Mouse (Mus musculus): Measurements from ENCODE around the gene Acsf2.

The Acsf2 gene

DNA sequence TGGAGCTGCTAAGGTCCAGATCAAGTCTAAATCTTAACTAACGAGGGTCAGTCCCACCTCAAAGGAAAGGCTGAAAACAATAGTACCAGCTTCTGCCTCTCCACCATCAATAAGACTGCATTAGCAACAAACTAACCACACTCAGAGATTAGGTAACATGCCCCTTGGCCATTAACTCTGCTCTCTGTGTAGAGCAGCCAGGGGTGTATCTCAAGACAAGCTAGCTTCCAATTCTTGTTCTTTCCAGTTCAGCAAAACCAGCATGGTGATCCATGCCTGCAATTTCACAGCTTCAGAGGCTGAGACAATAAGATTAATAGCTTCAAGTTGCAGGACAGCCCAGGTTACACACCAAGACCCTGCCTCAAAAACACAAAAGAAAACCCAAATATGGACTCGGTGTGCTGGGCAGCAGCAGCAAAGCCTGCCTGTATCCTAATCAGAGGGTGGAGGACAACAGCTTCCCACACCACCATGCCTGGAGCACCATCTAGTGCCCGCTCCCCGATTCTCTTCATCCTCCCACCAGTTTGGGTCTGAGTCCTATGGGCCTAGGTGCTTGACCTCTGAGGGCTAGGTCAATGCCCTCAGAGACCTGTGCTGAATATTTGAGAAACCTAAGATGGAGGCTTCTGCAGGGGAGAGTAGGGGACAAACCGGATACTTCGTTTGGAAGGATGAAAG, 3.1 kb downstream of the Acsf2 start:
- DNase-seq (ENCODE audit: low read depth) = no peak

DNA sequence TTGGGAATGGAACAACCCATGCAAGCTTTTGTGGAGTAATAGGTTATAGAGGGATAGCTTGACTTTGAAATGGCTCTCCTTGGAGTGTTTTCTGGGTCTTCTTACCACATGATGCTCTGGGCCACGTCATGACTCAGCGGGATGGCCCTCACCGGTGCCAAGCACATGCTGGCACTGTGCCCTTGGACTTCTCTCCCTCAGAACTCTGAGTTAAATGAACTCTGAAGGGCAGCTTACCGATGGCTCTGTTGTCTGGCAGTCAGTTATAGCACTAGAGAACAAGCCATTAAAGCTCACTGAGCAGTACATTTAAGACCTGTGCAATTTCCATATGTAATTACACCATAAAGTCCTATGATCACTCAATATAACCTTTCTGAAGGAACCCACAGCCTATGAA, 4.4 kb downstream of the Acsf2 start:
- no peak for DNase-seq (ENCODE audit: low read depth)

DNA sequence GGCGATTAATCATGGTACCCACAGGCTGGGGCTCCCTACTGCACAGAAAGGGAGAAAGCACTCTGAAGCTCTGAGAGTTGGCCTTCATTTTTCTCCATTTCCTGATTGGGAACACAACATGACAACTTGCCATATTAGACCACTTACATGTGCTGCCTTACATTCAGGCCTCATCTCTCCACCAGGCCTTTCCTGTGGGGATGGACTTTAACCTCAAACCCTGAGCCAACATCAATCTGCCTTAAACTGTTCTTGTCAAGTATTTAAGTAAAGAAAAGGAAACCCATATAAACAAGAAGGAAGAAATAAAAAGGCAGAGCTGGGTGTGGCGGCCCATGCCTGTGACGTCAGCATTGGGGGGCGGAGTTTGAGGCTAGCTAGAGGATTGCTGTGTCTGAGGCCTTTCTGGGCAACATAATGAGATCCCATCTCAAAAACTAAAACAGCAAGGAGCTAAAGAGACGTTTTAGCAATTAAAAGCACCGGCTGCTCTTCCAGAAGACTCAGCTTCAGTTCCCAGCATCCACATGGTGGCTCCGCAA, 5.3 kb downstream of the Acsf2 start:
- DNase-seq (ENCODE audit: low read depth) = peak; percentile 53

DNA sequence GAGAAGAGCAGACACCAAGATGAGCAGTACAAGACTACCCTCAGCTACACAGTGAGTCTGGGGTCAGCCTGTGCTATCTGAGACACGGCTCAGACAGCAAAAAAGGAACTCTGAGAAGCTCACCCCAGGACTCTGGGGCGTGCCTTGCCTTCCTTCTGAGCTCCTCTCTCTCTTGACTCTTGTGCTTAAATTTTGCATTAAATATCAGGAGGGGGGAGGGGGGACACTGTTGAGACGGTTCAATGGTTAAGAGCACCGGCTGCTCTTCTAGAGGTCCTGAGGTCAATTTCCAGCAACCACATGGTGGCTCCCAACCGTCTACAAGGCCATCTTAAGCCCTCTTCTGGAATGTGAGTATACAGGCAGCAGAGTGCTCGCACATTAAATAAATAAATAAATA, 14.2 kb downstream of the Acsf2 start:
- DNase-seq (ENCODE audit: low read depth) = no peak

DNA sequence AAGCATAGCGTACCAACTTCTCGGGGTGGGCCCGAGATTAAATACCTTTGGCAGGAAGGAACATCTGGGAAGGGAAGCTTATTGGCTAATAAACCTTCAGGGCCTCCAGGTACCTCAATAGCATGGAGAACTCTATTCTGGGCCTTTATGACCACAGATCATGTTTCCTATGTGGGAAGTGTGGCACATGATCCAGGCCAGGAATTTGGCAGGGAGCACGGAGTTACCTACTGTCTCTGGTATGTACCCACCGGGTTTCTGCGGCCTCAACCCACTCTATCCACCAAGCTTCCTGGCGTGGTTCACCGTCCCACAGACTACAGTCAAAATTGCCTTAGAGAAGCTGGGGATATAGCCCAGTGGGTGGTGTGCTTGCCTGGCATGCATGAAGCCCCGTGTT, 16.6 kb downstream of the Acsf2 start:
- no peak for DNase-seq (ENCODE audit: low read depth)

DNA sequence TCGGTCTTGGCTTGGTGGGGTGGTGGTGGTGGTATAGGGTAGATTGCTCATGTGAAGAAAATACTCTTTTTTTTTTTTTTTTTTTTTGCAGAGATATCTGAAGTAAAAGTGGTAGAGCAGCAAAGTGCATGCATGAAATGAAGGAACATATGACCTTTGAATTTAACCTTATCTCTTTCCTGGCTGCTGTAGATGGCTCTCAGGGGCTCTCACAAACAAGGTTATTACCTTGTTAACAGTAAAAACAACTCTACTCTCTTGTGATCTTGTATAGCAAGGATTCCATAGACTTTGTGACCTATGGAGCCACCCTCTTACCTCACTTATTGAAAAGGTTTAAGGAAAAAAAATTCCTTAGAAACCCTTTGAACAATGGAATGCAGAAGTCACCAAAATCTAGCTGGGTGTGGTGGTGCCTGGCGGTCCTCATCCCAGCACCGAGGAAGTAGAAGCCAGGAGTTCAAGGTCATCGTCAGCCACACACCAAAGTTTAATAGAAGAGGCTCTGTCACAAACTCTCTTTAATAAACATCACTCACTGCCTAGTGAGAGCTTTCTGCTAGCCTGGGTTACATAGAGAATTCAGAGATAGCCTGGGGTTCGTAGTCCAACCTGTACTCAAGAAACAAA, 21.4 kb downstream of the Acsf2 start:
- no peak for DNase-seq (ENCODE audit: low read depth)

DNA sequence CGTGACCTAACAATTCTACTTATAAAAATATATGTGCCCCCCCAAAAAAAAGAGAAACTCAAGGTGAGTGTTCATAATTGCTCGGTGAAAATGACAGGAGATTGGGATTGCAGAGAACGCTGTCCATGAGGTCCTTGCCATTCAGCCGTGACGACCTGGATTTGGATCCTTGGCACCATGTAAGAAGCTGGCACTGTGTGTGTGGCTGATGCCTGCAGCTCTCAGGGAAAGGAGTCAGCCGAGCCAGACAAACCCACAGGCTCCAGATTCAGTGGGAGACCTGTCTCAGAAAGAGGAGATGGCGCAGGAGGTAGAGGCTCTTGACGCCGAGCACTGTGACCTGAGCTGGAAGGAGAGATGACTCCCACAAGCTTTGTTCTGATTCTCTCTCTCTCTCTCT, 25.3 kb downstream of the Acsf2 start:
- no peak for DNase-seq (ENCODE audit: low read depth)

DNA sequence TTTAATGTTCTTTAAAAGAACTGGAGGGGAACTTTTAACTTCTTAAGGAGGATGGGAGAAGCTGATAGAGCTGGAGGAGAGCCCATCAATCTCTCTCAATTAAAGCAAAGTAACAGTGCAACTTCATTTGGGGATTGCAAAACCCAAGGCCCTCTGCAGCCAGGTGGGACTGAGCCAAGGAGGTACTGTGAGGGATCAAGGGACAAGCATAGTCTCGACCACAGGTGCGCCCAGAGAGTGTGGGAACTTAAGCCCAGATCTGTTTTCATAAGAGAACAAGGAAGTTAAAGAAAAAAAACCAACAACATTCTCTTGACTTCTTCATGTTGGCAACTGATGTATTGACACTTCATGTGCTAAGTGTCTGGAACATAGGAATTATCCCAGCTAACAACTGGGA, 26.6 kb downstream of the Acsf2 start:
- no peak for DNase-seq (ENCODE audit: low read depth)

DNA sequence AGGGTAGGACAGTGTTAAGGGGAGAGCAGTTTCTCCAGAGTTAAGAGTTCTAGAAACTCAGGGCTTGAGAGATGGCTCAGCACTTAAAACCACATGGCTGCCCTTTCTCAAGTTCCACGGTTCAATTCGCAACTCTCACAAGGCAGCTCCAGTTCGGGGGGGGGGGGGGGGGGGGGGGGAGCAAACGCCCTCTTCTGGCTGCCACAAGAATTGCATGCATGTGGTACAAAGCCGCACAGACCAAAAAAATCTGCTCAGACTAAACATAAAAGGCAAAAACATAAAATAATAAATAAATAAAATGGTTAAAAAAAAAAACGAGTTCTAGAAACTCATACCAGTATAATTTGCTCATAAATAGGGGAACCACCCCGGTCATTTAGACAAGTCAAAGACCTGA, 27.1 kb downstream of the Acsf2 start:
- no peak for DNase-seq (ENCODE audit: low read depth)

DNA sequence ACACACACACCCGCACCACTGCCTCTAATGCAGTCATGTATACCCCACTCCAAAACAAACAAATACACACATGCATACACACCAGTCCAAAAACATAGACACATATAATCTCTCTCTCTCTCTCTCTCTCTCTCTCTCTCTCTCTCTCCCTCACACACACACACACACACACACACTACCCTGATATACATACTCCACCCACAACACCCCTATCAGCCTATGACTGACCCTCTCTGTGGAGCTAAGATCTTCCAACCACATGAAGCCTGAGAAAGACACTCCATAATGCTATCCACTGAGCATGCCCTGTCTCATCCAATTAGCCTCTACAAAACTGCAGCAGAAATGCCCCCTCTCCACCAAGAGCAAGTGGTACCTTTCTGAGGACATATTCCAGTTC, 29.8 kb downstream of the Acsf2 start:
- DNase-seq (ENCODE audit: low read depth) = no peak

DNA sequence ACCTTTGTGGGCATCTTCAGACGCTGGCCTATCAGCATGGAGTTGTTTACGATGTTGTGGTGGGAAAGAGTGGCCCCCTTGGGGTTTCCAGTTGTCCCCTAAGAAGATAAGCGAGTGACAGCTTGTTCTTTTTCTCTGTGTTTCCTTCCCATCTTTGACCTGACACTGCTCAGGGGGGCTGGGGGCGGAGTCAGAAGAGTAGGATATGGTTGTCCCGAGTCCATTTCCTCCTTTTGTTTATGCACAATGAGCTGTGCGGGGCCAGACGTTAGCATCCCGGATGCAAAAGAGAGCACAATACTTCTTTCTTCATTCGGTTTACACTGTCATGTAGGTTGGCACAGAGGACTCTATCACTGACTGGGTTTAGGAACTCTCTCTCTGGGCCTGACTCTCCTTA, 31.1 kb downstream of the Acsf2 start:
- DNase-seq (ENCODE audit: low read depth) = no peak

DNA sequence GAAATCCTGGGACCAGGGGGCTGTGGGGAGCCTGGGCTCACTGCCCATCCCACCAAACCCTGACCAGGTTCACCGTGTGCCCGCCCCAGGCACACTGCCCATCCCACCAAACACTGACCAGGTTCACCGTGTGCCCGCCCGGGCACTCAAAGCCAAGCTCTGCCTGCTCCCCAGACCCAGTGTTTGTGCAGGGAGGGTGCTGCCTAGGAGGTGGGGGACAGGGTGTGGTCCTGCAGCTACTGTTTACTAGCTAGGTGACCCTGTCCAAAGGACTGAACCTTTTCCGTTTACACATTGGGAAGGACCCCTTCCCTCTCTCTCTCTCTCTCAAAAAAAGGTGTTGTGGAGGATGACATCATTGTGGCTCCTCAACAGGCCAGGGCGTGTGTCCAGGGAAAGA, 34.3 kb downstream of the Acsf2 start:
- no peak for DNase-seq (ENCODE audit: low read depth)

DNA sequence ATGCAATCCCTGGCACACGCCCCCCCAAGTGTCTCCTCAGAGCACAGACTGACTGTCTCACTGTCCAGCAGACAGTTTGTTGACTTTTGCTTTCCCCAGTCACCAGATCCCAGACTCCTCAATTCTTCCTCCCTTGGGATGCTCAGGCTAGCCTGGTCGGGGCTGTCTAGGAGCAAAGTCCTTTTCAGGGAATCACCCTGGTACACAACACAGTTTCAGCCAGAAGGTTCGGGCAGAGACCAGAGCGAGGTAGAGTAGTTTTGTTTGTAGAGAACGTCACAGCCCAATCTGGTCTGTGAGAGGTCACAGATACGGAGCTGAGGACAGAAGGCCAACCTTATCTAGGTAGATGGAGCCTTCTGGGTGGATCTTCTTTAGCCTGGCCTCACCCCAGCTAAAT, 35.1 kb downstream of the Acsf2 start:
- DNase-seq (ENCODE audit: low read depth) = no peak

DNA sequence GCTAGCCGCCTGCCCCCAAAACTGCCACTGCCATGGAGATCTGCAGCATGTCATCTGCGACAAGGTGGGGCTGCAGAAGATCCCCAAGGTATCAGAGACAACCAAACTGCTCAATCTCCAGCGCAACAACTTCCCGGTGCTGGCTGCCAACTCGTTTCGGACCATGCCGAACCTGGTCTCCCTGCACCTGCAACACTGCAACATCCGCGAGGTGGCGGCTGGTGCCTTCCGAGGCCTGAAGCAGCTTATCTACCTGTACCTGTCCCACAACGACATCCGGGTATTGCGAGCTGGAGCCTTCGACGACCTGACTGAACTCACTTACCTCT, 36.6 kb downstream of the Acsf2 start:
- no peak for DNase-seq (ENCODE audit: low read depth)

DNA sequence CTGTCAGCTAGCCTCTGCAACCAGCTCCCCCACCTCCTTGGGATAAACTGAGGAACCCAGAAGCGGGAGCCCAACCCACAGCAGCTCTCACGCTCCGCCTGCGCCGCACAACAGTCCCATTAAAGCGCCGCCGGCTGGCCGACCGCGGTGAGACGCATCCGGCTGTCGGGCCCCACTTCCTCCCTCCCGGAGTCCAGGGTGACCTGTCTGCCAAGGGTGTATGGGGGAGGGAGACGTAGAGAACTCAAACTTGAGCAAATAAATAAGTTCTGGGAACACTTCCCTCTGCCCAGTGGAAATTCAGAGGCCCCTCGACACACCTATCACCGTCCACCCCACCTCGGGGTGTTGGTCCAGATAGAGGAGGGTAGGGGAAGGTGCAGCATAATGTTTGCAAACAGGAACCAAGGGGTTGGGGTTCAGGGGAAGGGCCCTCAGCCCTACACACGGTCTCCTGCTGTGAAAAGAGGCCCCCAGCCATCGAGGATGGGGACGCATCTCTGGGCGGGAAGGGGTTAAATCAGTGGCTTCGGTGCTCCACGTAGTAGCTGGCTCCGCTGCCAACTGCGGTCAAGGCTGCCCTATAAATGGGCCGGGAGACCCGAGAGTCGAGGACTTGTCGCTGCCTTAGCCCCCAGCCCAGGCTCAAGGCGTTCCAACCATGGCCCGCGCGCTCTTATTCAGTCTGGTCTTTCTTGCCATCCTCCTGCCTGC, 37.1 kb downstream of the Acsf2 start, which contains the start of gene Chad:
Chad (plus strand) TSS at position 611 of the 714 bp plus-strand sequence.
- DNase-seq (ENCODE audit: low read depth) = no peak

DNA sequence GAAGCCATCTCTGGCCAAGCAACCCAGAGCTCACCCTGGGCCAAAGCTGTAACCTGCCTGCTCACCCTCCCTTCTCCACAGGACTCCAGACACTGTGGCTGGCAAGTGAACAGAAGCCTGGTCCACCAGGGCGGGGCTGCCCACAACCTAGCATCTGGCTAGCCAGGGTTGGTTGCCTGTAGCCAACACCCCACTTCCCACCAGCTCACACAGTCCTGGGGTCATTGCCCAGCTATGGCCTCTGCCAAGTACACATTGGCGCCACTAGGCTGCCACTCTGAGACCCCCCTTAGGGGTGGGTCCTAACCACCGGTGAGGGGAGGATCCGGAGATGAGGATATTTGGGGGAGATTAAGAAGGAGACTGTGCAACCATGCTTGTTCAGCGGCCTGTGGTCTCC, 37.9 kb downstream of the Acsf2 start:
- DNase-seq (ENCODE audit: low read depth) = no peak

DNA sequence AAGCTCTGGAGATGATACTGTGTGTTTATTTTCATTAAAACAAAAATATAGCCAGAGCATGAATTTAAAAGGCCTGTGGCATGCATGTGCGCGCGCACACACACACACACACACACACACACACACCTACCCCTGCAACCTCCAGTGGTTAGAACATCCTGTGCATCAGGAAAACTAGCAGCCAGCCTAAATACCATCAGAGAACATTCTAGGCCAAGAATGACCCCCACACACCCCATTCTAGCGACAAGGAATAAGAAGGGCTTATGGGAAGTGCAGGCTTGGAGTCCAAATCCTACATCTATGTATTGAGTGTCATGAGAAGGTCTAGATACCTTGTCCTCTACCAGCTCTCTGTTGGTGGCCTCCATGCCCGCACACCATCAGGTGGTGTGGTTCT, 38.3 kb downstream of the Acsf2 start:
- no peak for DNase-seq (ENCODE audit: low read depth)

DNA sequence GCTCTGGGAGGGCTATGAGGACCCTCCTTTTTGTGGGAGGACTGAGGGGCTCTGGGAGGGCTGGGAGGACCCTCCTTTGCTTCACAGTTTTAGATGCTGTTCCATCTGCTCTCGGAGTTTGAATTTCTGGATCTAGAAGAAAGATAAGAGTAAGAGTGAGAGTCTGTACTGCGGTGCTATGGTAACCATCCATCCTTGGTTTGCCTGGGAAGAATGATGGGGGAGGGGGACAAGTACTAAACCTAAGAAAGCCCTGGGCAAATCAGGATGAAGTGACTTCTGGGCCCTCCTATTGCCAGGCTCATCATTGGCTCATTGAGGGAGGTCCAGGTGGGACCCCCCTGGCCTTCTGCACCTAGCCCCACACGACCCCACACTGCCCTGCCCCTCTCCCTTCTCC, 43.4 kb downstream of the Acsf2 start:
- DNase-seq (ENCODE audit: low read depth) = no peak

DNA sequence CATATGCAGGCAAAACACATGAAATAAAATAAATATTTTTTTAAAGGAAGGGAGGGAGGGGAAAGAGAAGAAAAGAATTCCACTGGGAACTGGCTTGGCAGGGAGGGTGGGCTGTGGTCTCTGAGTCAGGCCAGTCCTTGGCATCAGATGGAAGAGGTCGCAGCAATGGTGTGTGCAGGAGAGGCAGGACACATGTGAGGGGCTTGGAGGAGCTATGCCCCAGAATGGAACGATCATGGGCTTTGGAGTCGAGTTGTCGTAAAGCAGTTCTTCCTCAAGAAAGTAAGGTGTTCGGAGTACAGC, 51.3 kb downstream of the Acsf2 start:
- DNase-seq (ENCODE audit: low read depth) = no peak

DNA sequence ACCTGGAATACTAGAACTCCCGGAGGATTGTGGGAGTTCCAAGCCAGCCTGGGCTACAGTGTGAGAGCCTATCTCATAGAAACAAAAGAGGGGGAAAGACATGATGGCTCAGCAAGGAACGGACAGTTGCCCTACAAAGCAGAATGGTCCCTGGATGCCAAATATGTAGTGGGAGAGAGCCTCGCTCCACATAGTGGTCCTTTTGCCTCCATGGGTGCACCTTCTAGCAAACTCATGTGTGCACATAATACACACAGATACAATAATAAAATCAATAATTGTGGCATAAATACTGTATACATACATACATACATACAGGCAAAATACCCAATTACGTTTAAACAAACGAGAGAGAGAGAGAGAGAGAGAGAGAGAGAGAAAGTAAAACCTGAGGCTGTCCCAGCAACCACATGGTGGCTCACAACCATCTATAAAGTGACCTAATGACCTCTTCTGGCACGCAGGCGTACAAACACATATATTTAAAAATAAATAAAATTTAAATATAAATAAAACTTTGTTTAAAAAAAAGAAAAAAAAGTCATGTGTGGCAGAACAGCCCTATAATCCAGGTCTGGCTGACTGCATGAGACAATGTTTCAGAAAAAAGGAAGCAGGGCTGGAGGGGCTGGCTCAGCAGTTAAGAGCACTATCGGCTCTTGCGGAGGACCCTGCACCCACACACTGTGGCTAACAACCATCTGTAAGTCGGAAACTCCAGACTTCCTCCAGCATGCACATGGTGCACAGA, 51.8 kb downstream of the Acsf2 start:
- DNase-seq (ENCODE audit: low read depth) = no peak

DNA sequence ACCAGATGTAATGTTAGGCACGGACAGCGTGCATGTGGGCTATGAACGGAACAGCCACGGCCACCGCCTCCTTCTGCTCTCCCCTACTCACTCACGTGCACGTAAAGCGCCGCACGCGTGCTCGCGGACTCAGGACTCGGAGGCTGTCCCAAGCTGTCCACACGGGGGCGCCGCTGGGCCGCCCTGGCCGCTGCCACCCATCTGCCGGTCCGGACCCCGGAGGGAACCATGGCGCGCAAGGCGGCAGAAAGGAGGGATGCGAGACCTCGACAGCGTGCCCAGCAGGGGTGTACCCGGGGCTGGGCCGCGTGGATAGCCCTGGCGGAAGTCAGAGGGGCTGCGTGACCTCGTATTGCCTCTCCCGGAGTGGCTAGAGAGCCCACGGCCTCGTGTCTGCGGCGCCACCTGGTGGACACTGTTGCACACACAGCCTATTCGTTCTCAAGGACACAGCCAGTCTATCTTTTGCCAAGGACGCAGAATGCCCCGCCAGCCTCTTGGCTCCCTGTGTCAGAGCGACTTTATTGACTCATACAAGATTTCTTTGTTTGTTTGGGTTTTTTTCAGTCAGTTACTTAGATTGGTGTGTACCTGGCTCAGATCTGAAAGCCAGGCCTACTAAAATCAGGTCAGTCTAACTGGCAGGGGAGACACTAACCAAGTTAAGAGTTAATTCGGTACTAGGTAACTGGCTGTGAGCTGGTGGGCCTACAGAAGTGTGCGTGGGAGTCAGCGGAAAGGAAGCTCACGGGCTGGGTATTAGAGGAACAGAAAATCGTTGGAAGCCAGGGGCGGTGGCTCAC, 52.6 kb downstream of the Acsf2 start, which contains the start of gene Rsad1:
Rsad1 (minus strand) TSS at position 368 of the 803 bp plus-strand sequence.
- DNase-seq (ENCODE audit: low read depth) = peak; percentile 85
